Mouse (Mus musculus) heart, embryonic 10.5 days (tissue): Measurements from ENCODE around the gene Smyd2. TPM values are rescaled to one million over a fixed set of nuclear protein-coding genes. Genes with fewer than 3 reads are reported as not detected.

ENCODE experiments used
- DNase-seq: peaks from one replicate; pipeline ENCODE4 v3.0.0-alpha.2; 2017; ENCODE audit warnings: low spot score
- H3K27ac ChIP-seq: fragments of 300-500 bp; sonication (generic); 2 replicates; pipeline ENCODE4 v1.5.1; 2016; ENCODE audit warnings: mild to moderate bottlenecking
- H3K27me3 ChIP-seq: fragments of 300-500 bp; sonication (generic); 2 replicates; pipeline ENCODE4 v1.6.1; 2016; ENCODE audit warnings: mild to moderate bottlenecking; ENCODE audit not compliant: poor library complexity, insufficient read depth, severe bottlenecking
- H3K36me3 ChIP-seq: fragments of 300-500 bp; sonication (generic); 2 replicates; pipeline ENCODE4 v1.6.1; 2016; ENCODE audit warnings: mild to moderate bottlenecking, moderate library complexity
- H3K4me1 ChIP-seq: fragments of 300-500 bp; sonication (generic); 2 replicates; pipeline ENCODE4 v1.6.1; 2016; ENCODE audit warnings: mild to moderate bottlenecking
- H3K4me3 ChIP-seq: fragments of 300-500 bp; sonication (generic); 2 replicates; pipeline ENCODE4 v1.5.1; 2016; ENCODE audit warnings: mild to moderate bottlenecking, moderate library complexity
- H3K9me3 ChIP-seq: fragments of 300-500 bp; sonication (generic); 2 replicates; pipeline ENCODE4 v1.6.1; 2016; ENCODE audit warnings: mild to moderate bottlenecking, moderate library complexity
- WGBS: fragments of 180-500 bp; shearing (Covaris S2); methylation state at CpG from one replicate; pipeline ENCODE4 v1.1.7; 2016; 5-methylcytosine and 5-hydroxymethylcytosine counted together
- polyA plus RNA-seq: library from polyadenylated mRNA; unstranded; fragments of >200 nt; fragmentation: Nextera tagmentation; extraction: Ambion mirVana; gene quantifications from 2 replicates; pipeline ENCODE4 v1.2.1, GENCODE M21; 2016

Gene Smyd2
- polyA plus RNA-seq, 1 experiment from 2014 or later = 129 TPM

- H3K9me3 ChIP-seq = no peaks in the 10 kb centered on the region
- no peaks in the 10 kb centered on the region; the same call in 1 of the 2 replicates for H3K27me3 ChIP-seq
- no peak for DNase-seq
- H3K4me1 ChIP-seq = peaks cover 25% of the 10 kb centered on the region
- H3K36me3 ChIP-seq = no peaks in the 10 kb centered on the region
- no peak overlapping the region for H3K4me3 ChIP-seq
- 89% methylated on average over 12 of the region's 12 CpGs for WGBS
- H3K27ac ChIP-seq = no peak overlapping the region
Observed at GRCm38 (mm10) chr1:189932190-189932589, 10.0 kb upstream of the Smyd2 start.

GRCm38 (mm10) chr1:189929896-189930295 lies 7.7 kb upstream of the Smyd2 start:
- Histone ChIP-seq H3K27me3 (no peaks in the 10 kb centered on the region), H3K4me3 (no peak overlapping the region), H3K4me1 (peaks cover 41% of the 10 kb centered on the region), H3K36me3 (no peaks in the 10 kb centered on the region), H3K27ac (no peak overlapping the region), H3K9me3 (no peaks in the 10 kb centered on the region)
- WGBS = 59% methylated on average over 4 of the region's 4 CpGs
- no peak for DNase-seq

- Histone ChIP-seq H3K4me1 (peaks cover 51% of the 10 kb centered on the region), H3K9me3 (no peaks in the 10 kb centered on the region), H3K36me3 (no peaks in the 10 kb centered on the region), H3K27ac (peak overlapping the region; percentile 81), H3K4me3 (no peak overlapping the region), H3K27me3 (no peaks in the 10 kb centered on the region)
- DNase-seq = peak; percentile 80
- WGBS = 5% methylated on average over 6 of the region's 6 CpGs
Observed at GRCm38 (mm10) chr1:189927644-189928043, 5.5 kb upstream of the Smyd2 start.

- Histone ChIP-seq H3K27ac (peak overlapping the region; percentile 67; the same call in 1 of the 2 replicates), H3K36me3 (no peaks in the 10 kb centered on the region), H3K4me1 (peaks cover 63% of the 10 kb centered on the region), H3K27me3 (no peaks in the 10 kb centered on the region), H3K4me3 (no peak overlapping the region), H3K9me3 (no peaks in the 10 kb centered on the region)
- WGBS = 32% methylated on average over 8 of the region's 8 CpGs
- peak; percentile 73 for DNase-seq
Observed at GRCm38 (mm10) chr1:189926279-189926678, 4.1 kb upstream of the Smyd2 start.

- peak; percentile 91 for DNase-seq
- Histone ChIP-seq H3K27ac (peak overlapping the region; percentile 89), H3K36me3 (no peaks in the 10 kb centered on the region), H3K4me3 (peak overlapping the region; percentile 24; the same call in 1 of the 2 replicates), H3K27me3 (no peaks in the 10 kb centered on the region), H3K9me3 (no peaks in the 10 kb centered on the region), H3K4me1 (peaks cover 73% of the 10 kb centered on the region)
- 43% methylated on average over 22 of the region's 22 CpGs for WGBS
Observed at GRCm38 (mm10) chr1:189923871-189924568, 1.9 kb upstream of the Smyd2 start.

GRCm38 (mm10) chr1:189923157-189923556 lies 994 bp upstream of the Smyd2 start:
- Histone ChIP-seq H3K4me1 (peaks cover 81% of the 10 kb centered on the region), H3K9me3 (no peaks in the 10 kb centered on the region), H3K27ac (peak overlapping the region; percentile 89; the same call in 1 of the 2 replicates), H3K36me3 (no peaks in the 10 kb centered on the region), H3K27me3 (no peaks in the 10 kb centered on the region), H3K4me3 (0 out of 2 replicates have a peak overlapping the region, but pooled peaks have one; percentile 93)
- peak; percentile 63 for DNase-seq
- WGBS = 82% methylated on average over 4 of the region's 4 CpGs

GRCm38 (mm10) chr1:189922721-189923120 lies 558 bp upstream of the Smyd2 start:
- Histone ChIP-seq H3K4me3 (peak overlapping the region; percentile 93), H3K27me3 (no peaks in the 10 kb centered on the region), H3K27ac (peak overlapping the region; percentile 98), H3K36me3 (no peaks in the 10 kb centered on the region), H3K4me1 (peaks cover 86% of the 10 kb centered on the region), H3K9me3 (no peaks in the 10 kb centered on the region)
- peak; percentile 66 for DNase-seq
- 20% methylated on average over 9 of the region's 9 CpGs for WGBS

GRCm38 (mm10) chr1:189921568-189921817 lies 670 bp downstream of the Smyd2 start:
- under 1% methylated on average over 4 of the region's 4 CpGs for WGBS
- Histone ChIP-seq H3K4me1 (peaks cover 89% of the 10 kb centered on the region), H3K27me3 (no peaks in the 10 kb centered on the region), H3K9me3 (no peaks in the 10 kb centered on the region), H3K36me3 (no peaks in the 10 kb centered on the region), H3K27ac (peak overlapping the region; percentile 98), H3K4me3 (peak overlapping the region; percentile 93)
- DNase-seq = no peak

GRCm38 (mm10) chr1:189920701-189921567 lies 1.2 kb downstream of the Smyd2 start:
- no peaks in the 10 kb centered on the region for H3K36me3 ChIP-seq
- no peaks in the 10 kb centered on the region for H3K9me3 ChIP-seq
- H3K4me3 ChIP-seq = peak overlapping the region; percentile 93
- DNase-seq = no peak
- peaks cover 86% of the 10 kb centered on the region for H3K4me1 ChIP-seq
- no peaks in the 10 kb centered on the region for H3K27me3 ChIP-seq
- peak overlapping the region; percentile 98 for H3K27ac ChIP-seq
- 26% methylated on average over 28 of the region's 28 CpGs for WGBS

- 89% methylated on average over 3 of the region's 3 CpGs for WGBS
- no peak overlapping the region for H3K27ac ChIP-seq
- no peak overlapping the region for H3K4me3 ChIP-seq
- peaks cover 85% of the 10 kb centered on the region for H3K4me1 ChIP-seq
- no peaks in the 10 kb centered on the region for H3K36me3 ChIP-seq
- DNase-seq = no peak
- no peaks in the 10 kb centered on the region for H3K9me3 ChIP-seq
- H3K27me3 ChIP-seq = no peaks in the 10 kb centered on the region
Observed at GRCm38 (mm10) chr1:189919756-189920155, 2.4 kb downstream of the Smyd2 start.

- Histone ChIP-seq H3K27ac (peak overlapping the region; percentile 42; the same call in 1 of the 2 replicates), H3K4me3 (no peak overlapping the region), H3K4me1 (peaks cover 82% of the 10 kb centered on the region), H3K36me3 (peaks cover 12% of the 10 kb centered on the region; the same call in 1 of the 2 replicates), H3K27me3 (no peaks in the 10 kb centered on the region), H3K9me3 (no peaks in the 10 kb centered on the region)
- no peak for DNase-seq
- WGBS = 43% methylated on average over 4 of the region's 4 CpGs
Observed at GRCm38 (mm10) chr1:189917126-189917500, 5.0 kb downstream of the Smyd2 start.

GRCm38 (mm10) chr1:189916422-189917125 lies 5.6 kb downstream of the Smyd2 start:
- WGBS = 64% methylated on average over 10 of the region's 10 CpGs
- Histone ChIP-seq H3K4me1 (peaks cover 84% of the 10 kb centered on the region), H3K27ac (peak overlapping the region; percentile 69), H3K36me3 (peaks cover 12% of the 10 kb centered on the region; the same call in 1 of the 2 replicates), H3K9me3 (no peaks in the 10 kb centered on the region), H3K27me3 (no peaks in the 10 kb centered on the region), H3K4me3 (no peak overlapping the region)
- no peak for DNase-seq
